Mouse (Mus musculus) hindbrain, embryonic 12.5 days (tissue): Measurements from ENCODE around the gene Hist1h4m. TPM values are rescaled to one million over a fixed set of nuclear protein-coding genes. Genes with fewer than 3 reads are reported as not detected.
"Not testable (repeated sequence)": the region's sequence is repeated elsewhere in the genome, so short reads cannot be mapped to it uniquely, and the experiment has no call there.

Source experiments
- ATAC-seq: fragments of 200-750 bp; cut with Nextera tagmentation; 2 replicates; pipeline ENCODE4 v1.8.0; 2017; ENCODE audit warnings: moderate TSS enrichment; ENCODE audit not compliant: low FRiP score
- H3K27ac ChIP-seq: fragments of 300-500 bp; sonication (generic); 2 replicates; pipeline ENCODE4 v1.5.1; 2016; ENCODE audit warnings: mild to moderate bottlenecking
- H3K27me3 ChIP-seq: fragments of 300-500 bp; sonication (generic); 2 replicates; pipeline ENCODE4 v1.6.1; 2016; ENCODE audit warnings: mild to moderate bottlenecking
- H3K36me3 ChIP-seq: fragments of 300-500 bp; sonication (generic); 2 replicates; pipeline ENCODE4 v1.6.1; 2016; ENCODE audit warnings: mild to moderate bottlenecking
- H3K4me1 ChIP-seq: fragments of 300-500 bp; sonication (generic); 2 replicates; pipeline ENCODE4 v1.6.1; 2016
- H3K4me2 ChIP-seq: fragments of 300-500 bp; sonication (generic); replicated peaks from 2 replicates; pipeline ENCODE4 v1.6.1; 2016; ENCODE audit warnings: mild to moderate bottlenecking
- H3K4me3 ChIP-seq: fragments of 300-500 bp; sonication (generic); 2 replicates; pipeline ENCODE4 v1.5.1; 2016; ENCODE audit warnings: mild to moderate bottlenecking
- H3K9ac ChIP-seq: fragments of 300-500 bp; sonication (generic); 2 replicates; pipeline ENCODE4 v1.6.1; 2016; ENCODE audit warnings: mild to moderate bottlenecking, moderate library complexity
- H3K9me3 ChIP-seq: fragments of 300-500 bp; sonication (generic); replicated peaks from 2 replicates; pipeline ENCODE4 v1.6.1; 2016; ENCODE audit warnings: mild to moderate bottlenecking
- WGBS: fragments of 180-500 bp; shearing (Covaris S2); methylation state at CpG from one replicate; pipeline ENCODE4 v1.1.7; 2016; 5-methylcytosine and 5-hydroxymethylcytosine counted together
- polyA plus RNA-seq: library from polyadenylated mRNA; unstranded; fragments of >200 nt; fragmentation: Nextera tagmentation; extraction: Ambion mirVana; gene quantifications from 2 replicates; pipeline ENCODE4 v1.2.1, GENCODE M21; 2016

The Hist1h4m gene
- polyA plus RNA-seq, 1 experiment from 2014 or later = not detected

DNA sequence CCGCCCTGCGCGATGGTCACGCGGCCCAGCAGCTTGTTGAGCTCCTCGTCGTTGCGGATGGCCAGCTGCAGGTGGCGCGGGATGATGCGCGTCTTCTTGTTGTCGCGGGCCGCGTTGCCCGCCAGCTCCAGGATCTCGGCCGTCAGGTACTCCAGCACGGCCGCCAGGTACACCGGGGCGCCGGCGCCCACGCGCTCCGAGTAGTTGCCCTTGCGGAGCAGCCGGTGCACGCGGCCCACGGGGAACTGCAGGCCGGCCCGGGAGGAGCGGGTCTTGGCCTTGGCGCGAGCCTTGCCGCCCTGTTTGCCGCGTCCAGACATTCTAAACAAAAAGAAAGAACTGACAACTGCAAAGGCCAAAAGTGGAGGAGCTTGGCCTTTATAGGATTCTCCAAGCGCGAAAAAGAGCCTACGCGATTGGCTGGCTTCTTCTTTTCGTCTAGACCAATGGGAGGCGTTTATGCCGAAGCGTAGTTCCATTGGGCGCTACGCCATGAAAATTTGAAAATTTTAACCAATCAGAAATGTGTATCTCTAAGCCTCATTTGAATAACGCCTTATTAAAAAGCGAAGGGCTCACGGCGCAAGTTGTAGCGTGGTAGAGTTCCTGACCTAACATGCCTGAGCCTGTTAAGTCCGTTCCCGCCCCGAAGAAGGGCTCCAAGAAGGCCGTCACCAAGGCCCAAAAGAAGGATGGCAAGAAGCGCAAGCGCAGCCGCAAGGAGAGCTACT lies 24.5 kb upstream of the Hist1h4m start, which contains the start of the genes Hist1h2an and Hist1h2bp:
TSS of gene Hist1h2an (minus strand) at position 320 of the 731 bp plus-strand sequence.
TSS of gene Hist1h2bp (plus strand) at position 563 of the 731 bp plus-strand sequence.
- H3K4me3 ChIP-seq = peak within 1 kb of the TSS; percentile 33
- not testable (repeated sequence) for H3K36me3 ChIP-seq, H3K27me3 ChIP-seq, H3K9me3 ChIP-seq
- H3K9ac ChIP-seq = peak within 1 kb of the TSS; percentile 47
- H3K4me1 ChIP-seq = peaks cover 31% of the 10 kb centered on the region
- WGBS = under 1% methylated on average over 44 of the region's 63 CpGs
- H3K27ac ChIP-seq = peak within 1 kb of the TSS; percentile 82
- H3K4me2 ChIP-seq = peak within 1 kb of the TSS; percentile 59
- ATAC-seq = peak; percentile 97

DNA sequence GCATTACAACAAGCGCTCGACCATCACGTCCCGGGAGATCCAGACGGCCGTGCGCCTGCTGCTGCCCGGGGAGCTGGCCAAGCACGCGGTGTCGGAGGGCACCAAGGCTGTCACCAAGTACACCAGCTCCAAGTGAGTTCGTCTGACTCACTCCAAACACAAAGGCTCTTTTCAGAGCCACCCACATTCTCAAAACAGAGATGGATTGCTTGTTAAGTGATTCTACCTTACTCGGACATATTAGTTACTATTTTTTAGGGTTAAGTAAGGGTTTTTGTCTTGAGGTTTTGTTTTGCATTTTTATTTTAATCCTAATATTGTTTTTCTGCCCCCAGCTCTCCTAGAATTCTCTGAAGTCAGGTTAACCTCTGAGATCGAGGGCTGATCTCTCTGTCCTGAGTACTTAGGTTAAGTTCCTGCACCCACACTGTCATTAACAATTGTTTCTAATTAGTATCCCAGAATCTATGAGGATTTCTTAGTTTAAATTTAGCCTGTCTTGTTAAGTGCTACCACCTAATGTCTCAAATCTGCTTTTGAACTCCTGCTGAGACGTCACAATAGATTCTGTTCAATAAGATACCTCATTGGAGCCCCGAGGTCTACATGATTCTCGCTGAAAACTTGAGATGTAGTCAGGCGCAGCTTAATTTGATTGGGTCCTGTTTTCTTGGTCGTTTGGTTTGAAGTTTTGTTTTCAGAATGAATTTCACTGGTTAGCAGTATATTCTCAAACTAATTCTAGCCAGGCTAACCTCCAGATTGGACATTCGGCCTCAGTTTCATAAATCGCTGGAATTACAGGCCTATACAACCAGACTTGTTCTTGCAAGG lies 23.6 kb upstream of the Hist1h4m start:
- peak; percentile 33 for ATAC-seq
- Histone ChIP-seq H3K9ac (peak overlapping the region; percentile 45; the same call in 1 of the 2 replicates), H3K27me3 (0 out of 2 replicates have a peak, but pooled peaks cover 4% of the 10 kb centered on the region), H3K27ac (peak overlapping the region; percentile 74), H3K4me3 (peak overlapping the region; percentile 25), H3K36me3 (no peaks in the 10 kb centered on the region), H3K4me2 (peak overlapping the region; percentile 59), H3K9me3 (no peaks in the 10 kb centered on the region), H3K4me1 (peaks cover 23% of the 10 kb centered on the region)
- 11% methylated on average over 17 of the region's 21 CpGs for WGBS

DNA sequence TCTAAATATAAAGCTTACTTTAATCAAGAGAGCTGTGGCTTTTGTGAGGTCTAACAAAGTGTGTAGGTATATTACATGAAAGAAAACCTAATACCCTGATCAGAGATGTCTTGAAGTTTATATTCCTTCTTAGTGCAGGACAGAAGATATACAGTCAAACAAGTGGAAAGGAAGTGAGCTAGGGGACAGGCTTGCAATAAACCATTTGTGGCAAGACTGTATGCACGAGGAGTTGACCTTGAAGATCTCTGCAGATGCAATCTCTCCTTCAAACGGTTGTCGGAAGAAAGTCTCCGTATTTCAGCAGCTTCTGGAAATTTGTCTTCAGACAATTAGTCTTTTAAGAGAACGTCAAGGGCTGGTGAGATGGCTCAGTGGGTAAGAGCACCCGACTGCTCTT lies 21.6 kb upstream of the Hist1h4m start:
- WGBS = 54% methylated on average over 6 of the region's 6 CpGs
- Histone ChIP-seq H3K27me3 (0 out of 2 replicates have a peak, but pooled peaks cover 4% of the 10 kb centered on the region), H3K9ac (no peak overlapping the region), H3K4me2 (no peak overlapping the region), H3K27ac (no peak overlapping the region), H3K4me1 (peaks cover 15% of the 10 kb centered on the region), H3K36me3 (no peaks in the 10 kb centered on the region), H3K4me3 (no peak overlapping the region), H3K9me3 (no peaks in the 10 kb centered on the region)
- ATAC-seq = no peak

DNA sequence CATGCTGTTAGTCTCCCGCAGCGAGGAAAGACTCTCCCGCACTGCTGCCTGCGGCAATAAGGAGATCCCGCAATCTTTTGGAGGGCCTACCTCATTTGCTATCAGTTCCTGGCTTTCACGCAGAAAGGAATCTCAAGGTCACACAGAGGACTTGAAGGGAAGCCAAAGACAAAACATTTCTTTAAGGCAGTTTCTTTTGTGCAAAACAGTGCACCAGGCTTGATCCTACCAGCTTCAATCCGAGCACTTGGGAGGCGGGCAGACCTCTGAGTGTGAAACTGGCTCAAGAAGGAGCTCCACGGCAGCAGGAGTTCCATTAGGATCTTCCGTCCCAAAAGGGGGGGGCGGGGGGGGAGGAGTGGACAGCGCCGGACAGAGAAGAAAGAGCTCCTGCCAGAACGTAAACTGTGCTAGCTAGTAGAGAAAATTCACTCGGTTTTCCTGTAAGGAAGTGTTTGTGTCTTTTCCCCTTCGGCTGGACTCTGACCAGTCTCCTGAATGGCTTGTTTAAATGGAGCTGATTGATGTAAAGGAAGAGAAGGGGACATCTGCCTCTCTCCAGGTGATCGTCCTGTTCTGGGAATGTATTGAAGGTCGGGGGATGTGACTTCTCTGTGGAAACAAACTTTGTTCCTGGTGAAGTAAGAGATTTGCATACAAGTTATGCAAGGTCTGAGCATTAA lies 20.8 kb upstream of the Hist1h4m start:
- Histone ChIP-seq H3K36me3 (no peaks in the 10 kb centered on the region), H3K27me3 (0 out of 2 replicates have a peak, but pooled peaks cover 4% of the 10 kb centered on the region), H3K4me1 (peaks cover 15% of the 10 kb centered on the region), H3K9me3 (no peaks in the 10 kb centered on the region), H3K27ac (no peak overlapping the region), H3K4me3 (no peak overlapping the region), H3K9ac (0 out of 2 replicates have a peak overlapping the region, but pooled peaks have one; percentile 35), H3K4me2 (peak overlapping the region; percentile 35)
- no peak for ATAC-seq
- 6% methylated on average over 18 of the region's 18 CpGs for WGBS

DNA sequence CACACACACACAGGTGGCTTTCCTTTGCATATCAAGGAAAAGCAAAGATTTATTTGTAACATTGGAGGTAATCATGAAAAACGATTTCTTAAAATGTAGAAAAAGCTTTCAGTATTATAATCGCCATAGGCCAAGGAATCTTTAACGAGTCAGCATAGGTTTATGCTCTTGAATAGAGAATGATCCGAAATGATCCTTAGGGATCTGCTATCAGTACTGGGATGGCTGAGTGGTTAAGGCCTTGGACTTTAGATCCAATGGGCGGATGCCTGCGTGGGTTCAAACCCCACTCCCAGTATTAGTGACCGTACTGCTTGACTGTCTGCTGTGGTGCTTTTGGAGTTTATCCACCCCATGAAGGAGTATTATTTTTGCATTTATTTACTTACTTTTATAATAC lies 16.0 kb upstream of the Hist1h4m start:
- H3K4me1 ChIP-seq = peaks cover 4% of the 10 kb centered on the region
- no peaks in the 10 kb centered on the region for H3K9me3 ChIP-seq
- WGBS = 92% methylated on average over 7 of the region's 7 CpGs

DNA sequence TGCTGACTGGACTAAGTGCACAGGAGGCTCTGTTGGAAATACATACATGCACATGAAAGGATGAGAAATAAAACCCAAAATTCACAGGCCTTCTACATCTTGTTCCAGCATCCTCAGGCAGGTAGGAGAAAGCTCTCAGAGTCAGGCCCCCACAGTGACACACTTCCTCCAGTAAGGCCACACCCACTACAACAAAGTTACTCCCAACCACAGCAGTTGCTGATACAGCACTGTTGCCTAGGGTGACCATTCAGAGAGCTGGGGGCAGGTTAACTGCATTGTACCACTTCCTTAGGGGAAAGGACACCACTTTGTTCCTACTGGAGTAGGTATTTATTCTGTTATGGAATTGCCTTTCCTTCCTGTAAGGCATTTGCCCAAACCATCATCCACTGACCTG lies 14.4 kb upstream of the Hist1h4m start:
- not testable (repeated sequence) for H3K4me1 ChIP-seq, H3K9me3 ChIP-seq, H3K9ac ChIP-seq, H3K36me3 ChIP-seq, H3K4me2 ChIP-seq, ATAC-seq, H3K4me3 ChIP-seq, H3K27me3 ChIP-seq, H3K27ac ChIP-seq

More for the DNA sequence above, 16.0 kb upstream of the Hist1h4m start:
- no peak overlapping the region for H3K27ac ChIP-seq
- H3K27me3 ChIP-seq = 0 out of 2 replicates have a peak, but pooled peaks cover 3% of the 10 kb centered on the region
- no peak overlapping the region for H3K9ac ChIP-seq
- no peak for ATAC-seq
- no peak overlapping the region for H3K4me3 ChIP-seq
- H3K4me2 ChIP-seq = no peak overlapping the region
- H3K36me3 ChIP-seq = no peaks in the 10 kb centered on the region

DNA sequence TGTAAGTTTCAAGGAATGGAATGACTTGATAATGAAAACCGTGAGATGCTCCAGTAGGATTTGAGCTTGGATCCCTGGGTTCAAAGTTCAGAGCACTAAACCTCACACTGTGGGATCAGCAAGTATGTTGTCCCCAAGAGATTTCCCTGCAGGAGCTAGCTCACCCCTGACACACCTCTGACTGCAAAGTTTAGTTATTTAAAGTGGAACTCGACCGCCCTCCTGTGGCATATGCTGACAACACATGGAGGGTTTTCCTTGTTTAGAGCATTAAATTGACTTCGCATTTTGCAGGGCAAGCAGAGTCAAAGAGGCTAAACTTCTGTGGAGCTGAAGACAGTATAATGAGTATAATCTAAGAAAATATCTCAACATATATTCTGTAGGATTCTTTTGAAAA lies 8.5 kb upstream of the Hist1h4m start:
- H3K36me3 ChIP-seq, H3K27ac ChIP-seq, H3K27me3 ChIP-seq, H3K9ac ChIP-seq, H3K4me3 ChIP-seq, H3K4me1 ChIP-seq, H3K9me3 ChIP-seq, H3K4me2 ChIP-seq: not testable (repeated sequence)
- no CpG with 5 or more reads among the region's 4 CpGs for WGBS
- peak; percentile 80 for ATAC-seq

DNA sequence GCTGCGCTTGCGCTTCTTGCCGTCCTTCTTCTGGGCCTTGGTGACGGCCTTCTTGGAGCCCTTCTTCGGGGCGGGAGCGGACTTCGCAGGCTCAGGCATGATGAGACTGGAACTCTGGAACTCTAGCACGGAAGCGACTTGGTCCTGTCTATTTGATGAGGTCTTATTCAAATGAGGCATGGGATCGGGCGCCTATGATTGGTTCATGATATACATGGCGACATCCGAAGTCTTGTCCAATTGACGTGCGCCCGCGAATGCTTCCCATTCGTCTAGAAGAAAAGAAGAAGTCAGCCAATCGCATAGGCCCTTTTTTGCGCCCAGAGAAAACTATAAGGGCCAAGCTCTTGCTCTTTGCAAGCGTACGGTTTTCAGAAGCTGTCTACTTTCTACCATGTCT lies 1.5 kb upstream of the Hist1h4m start, which contains the start of the genes Hist1h2bq and Hist1h2ao:
TSS of gene Hist1h2bq (minus strand) at position 125 of the 400 bp plus-strand sequence.
TSS of gene Hist1h2ao (plus strand) at position 393 of the 400 bp plus-strand sequence.
- H3K27me3 ChIP-seq, H3K4me3 ChIP-seq, H3K4me2 ChIP-seq, H3K4me1 ChIP-seq, H3K9ac ChIP-seq, H3K27ac ChIP-seq, H3K9me3 ChIP-seq, H3K36me3 ChIP-seq: not testable (repeated sequence)
- ATAC-seq = peak; percentile 99
- WGBS = no CpG with 5 or more reads among the region's 23 CpGs

DNA sequence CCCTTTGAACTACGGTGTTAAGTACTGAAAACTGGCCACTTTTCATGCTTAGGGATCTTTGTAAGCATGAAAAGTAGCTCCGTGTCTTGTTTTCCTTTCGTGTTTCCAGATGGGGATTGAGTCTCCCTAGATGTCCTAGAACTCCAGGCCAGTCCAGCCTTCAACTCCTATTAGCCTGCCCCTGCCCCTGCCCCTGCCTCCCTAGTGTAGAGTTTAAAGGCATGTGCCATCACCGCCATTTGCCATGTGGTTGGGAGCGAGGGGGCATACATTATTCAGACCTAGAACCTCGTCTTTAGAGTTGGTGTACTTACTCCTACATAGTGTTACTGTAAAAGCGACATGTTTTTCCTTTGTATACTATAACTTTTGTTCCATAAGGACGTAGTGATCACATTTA lies 472 bp upstream of the Hist1h4m start:
- peak; percentile 33; the same call in 1 of the 2 replicates for ATAC-seq
- not testable (repeated sequence) for H3K27ac ChIP-seq, H3K4me3 ChIP-seq, H3K4me1 ChIP-seq, H3K4me2 ChIP-seq, H3K36me3 ChIP-seq, H3K9me3 ChIP-seq, H3K9ac ChIP-seq, H3K27me3 ChIP-seq
- WGBS = no CpG with 5 or more reads among the region's 8 CpGs

DNA sequence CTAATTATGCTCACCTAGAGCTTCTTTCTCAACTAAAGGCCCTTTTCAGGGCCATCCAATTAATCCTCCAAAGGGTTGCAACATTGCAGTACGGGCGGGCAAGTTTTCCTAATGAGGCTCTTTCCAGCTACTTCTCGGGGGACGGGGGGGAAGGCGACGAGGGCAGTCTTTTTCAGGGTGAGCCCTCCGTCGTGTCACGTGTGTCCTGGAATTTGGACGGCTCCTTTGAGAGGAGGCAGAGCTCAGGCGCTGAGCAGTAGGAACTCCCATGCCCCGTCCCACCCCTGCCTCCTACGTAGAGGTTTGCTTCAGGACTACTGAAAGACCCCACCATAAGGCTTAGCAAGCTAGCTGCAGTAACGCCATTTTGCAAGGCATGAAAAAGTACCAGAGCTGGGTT lies 546 bp downstream of the Hist1h4m start:
- ATAC-seq = peak; percentile 48; the same call in 1 of the 2 replicates
- not testable (repeated sequence) for H3K4me1 ChIP-seq, H3K9me3 ChIP-seq, H3K36me3 ChIP-seq, H3K27me3 ChIP-seq, H3K4me3 ChIP-seq, H3K27ac ChIP-seq, H3K9ac ChIP-seq
- WGBS = under 1% methylated on average over 14 of the region's 14 CpGs
- H3K4me2 ChIP-seq = peak overlapping the region; percentile 38

DNA sequence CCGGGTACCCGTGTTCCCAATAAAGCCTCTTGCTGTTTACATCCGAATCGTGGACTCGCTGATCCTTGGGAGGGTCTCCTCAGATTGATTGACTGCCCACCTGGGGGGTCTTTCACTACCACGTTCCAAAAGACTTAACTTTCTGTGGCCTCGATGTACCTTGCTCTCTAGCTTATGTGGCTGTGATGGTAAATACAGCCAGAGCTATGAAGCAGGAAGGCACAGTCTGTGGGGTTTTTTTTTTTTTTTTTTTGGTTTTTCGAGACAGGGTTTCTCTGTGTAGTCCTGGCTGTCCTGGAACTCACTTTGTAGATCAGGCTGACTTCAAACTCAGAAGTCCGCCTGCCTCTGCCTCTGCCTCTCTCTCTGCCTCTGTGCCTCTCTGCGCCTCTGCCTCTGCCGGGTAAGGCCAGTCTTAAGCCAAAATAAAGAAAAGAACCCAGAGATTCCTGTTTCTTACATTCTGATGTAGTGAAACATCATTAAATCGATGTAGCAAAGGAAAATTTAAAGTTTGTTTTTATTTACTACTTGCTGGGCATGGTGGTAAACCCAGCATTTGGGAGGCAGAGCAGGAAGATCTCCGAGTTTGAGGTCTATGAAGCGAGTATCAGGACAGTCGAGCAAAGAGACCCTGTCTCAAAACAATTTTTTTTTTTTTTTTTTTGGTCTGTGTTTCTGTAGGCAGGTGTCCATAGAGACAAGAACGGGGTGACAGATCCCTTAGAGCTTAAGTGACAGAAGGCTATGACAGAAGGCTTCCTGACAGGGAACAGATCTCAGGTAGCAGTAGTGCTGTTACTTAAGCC lies 8.7 kb downstream of the Hist1h4m start:
- not testable (repeated sequence) for H3K9me3 ChIP-seq, H3K36me3 ChIP-seq, H3K4me1 ChIP-seq, ATAC-seq, H3K4me3 ChIP-seq, H3K9ac ChIP-seq, H3K27me3 ChIP-seq, H3K27ac ChIP-seq, H3K4me2 ChIP-seq
- WGBS = 70% methylated on average over 6 of the region's 16 CpGs
